Mouse (Mus musculus) neutrophil, adult 5-6 weeks (primary cell): ENCODE results near the gene Nol11. TPM values are rescaled to one million over a fixed set of nuclear protein-coding genes. Genes with fewer than 3 reads are reported as not detected.
"Not testable (repeated sequence)": the region's sequence is repeated elsewhere in the genome, so short reads cannot be mapped to it uniquely, and the experiment has no call there.

Source experiments
- ATAC-seq: fragments of 151-379, 151-347 bp; 2 replicates; pipeline ENCODE4 v1.8.0; 2017; ENCODE audit warnings: mild to moderate bottlenecking, moderate TSS enrichment; ENCODE audit not compliant: insufficient number of reproducible peaks, poor library complexity, low FRiP score, severe bottlenecking; ENCODE audit errors: extremely low read depth
- total RNA-seq: library from RNA; stranded (forward); fragments of 200-1000 nt; gene quantifications from 2 replicates; pipeline ENCODE4 v1.2.3, GENCODE M21; 2017

Gene Nol11
- total RNA-seq, 1 experiment from 2014 or later = 21.3 TPM

DNA sequence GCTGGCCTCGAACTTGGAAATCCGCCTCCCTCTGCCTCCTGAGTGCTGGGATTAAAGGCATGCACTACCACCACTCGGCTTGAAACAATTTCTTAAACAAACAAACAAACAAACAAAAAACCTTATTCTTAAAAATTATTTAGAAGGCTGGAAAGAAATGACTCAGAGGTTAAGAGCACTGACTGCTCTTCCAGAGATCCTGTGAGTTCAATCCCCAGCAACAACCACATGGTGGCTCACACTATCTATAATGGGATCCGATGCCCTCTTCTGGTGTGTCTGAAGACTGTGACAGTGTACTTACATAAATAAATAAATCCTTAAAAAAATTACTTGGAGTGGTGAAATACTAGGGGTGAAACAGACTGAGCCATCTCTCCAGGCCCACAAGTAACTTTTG is 28.0 kb downstream of the Nol11 start:
- no peak for ATAC-seq

DNA sequence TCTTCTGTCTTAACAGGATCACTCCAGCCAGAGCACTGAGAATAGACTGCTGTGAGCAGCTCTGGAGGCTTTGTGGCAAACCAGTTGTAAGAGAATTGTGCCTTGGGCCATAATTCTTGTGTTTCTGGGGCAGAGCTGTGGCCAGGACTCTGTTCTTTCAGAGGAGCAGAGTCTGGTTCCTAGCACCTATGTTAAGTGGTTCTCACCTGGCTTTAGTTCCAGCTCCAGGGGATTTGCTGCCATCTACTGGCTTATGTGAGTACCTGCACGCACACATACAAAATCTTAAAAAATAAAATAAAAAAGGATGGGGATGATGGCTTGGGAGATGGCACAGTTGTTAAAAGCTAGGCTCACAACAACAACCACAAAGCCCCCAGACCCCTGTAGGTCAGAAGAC is 30.1 kb downstream of the Nol11 start:
- peak; percentile 58; the same call in 1 of the 2 replicates for ATAC-seq

GRCm38 (mm10) chr11:107156977-107157642 is 32.1 kb downstream of the Nol11 start:
- ATAC-seq = no peak

DNA sequence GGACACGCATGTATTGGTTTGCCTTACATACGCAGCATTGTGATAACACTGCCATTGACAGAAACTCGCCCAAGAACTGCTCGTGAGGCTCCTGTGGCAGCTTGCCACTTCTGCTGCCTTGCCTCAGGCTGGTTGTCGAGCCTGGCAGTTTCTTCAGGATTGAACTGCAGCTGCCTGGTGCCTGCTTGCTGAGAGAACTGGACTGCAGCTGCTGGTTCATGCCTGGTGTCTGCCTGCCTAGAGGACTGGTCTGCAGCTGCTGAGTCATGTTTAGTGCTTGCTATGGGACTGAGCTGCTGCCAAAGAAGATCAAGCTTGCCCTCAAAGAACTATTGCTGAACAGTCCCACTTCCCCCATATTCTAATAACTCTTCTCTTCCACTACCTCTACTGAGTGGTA is 33.9 kb downstream of the Nol11 start:
- no peak for ATAC-seq

- no peak for ATAC-seq
These were observed 34.8 kb downstream of the Nol11 start for GRCm38 (mm10) chr11:107154431-107154830.

- ATAC-seq = no peak
These were observed 35.5 kb downstream of the Nol11 start for GRCm38 (mm10) chr11:107153645-107154044.

DNA sequence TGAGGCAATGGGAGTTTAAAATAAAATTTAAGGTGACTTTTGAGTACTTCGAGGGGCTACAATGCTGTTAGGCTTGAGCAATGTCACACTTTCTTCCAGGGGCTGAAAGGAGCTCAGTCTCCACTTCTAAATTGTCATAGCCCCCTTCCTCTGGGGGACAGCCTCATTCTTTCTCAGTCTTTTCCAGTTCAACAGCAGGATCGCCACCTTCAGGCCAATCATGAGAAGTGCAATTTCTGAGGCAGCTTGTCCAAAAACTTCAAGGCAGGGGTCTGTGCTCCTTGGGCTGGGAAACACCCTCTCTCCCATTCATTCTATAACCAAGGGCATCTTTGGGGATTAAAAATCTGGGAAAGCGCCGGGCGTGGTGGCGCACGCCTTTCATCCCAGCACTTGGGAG is 37.4 kb downstream of the Nol11 start:
- ATAC-seq = peak; percentile 53; the same call in 1 of the 2 replicates

- ATAC-seq = not testable (repeated sequence)
These were observed 45.2 kb downstream of the Nol11 start for GRCm38 (mm10) chr11:107143956-107144355.

GRCm38 (mm10) chr11:107142382-107142781 is 46.8 kb downstream of the Nol11 start:
- no peak for ATAC-seq

DNA sequence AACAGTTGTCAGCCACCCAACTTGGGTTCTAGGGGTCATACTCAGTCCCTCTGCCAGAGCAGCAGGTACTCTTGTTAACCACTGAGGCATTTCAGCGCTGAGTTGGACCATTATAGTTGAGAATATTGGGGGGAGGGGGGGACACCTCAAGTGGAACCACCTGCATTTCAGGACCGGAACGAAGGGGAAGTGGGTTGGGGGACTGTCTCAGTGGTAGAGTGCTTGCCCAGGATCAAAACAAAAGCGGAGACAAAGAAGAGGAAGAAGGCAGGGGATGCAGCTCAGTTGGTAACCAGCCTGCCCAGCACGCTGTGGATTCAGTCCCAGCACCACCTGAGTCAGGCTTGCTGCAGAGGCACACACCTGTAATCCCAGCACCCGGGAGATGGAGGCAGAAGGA is 48.4 kb downstream of the Nol11 start:
- peak; percentile 83 for ATAC-seq

DNA sequence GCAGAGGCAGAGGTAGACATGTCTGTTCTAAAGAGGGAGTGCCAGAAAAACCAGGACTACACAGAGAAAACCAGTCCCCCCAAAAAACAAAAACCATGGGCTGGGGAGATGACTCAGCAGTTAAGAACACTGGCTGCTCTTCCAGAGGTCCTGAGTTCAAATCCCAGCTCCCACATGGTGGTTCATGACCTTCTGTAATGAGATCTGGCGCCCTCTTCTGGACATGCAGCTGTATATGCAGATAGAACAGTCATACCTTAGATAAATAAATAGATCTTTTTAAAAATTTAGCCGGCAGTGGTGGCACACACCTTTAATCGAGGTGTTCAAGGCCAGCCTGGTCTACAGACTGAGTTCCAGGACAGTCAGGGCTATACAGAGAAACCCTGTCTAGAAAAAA is 50.5 kb downstream of the Nol11 start:
- ATAC-seq = 0 out of 2 replicates have a peak, but pooled peaks have one; percentile 20

GRCm38 (mm10) chr11:107137593-107137992 is 51.6 kb downstream of the Nol11 start:
- no peak for ATAC-seq

DNA sequence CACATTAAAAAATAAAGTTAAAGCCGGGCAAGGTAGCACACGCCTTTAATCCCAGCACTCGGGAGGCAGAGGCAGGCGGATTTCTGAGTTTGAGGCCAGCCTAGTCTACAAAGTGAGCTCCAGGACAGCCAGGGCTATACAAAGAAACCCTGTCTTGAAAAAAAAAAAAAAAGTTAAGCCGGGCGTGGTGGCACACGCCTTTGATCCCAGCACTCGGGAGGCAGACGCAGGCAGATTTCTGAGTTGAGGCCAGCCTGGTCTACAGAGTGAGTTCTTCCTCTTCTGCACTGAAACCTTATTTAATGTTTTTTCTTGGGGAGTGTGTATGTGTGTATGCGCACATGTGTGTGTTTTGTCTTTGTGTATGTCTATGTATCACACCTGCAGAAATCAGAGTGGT is 52.7 kb downstream of the Nol11 start:
- not testable (repeated sequence) for ATAC-seq

DNA sequence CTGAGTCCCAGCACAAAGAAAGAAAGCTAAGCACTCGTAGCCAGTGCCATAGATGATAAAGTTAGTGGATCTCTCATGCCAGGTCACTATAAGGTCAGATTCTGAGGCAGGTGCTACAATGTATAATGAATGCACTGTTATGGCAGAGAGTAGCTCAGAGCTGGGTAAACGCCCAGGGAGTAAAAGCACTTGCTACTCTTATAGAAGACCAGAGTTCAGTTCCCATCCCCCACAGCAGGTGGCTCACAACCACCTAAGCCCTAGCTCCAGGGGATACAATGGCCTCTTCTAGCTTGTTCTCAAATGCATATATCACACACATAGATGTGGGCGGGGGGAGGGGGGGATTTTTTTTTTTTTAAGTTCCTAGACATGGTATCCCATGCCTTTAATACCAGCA is 53.4 kb downstream of the Nol11 start:
- ATAC-seq = no peak

DNA sequence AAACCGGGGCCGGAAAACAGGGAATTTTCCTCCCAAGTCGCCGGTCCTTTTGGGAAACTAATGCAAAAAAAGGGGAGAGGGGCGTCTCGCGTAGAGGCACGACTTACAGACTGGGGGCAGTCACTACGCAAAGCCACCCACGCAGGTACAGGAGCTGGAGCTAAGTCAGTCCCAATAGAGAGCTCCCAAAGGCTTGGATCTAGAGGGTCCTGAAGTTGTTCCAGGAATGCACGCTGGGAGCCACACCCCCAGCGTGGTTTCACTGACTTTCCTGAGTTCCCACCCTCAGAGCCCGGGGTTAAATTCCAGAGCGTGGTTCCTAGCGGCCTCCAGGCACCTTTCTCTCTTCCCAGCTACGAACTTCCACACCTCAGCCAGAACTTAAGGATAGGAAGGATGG is 56.8 kb downstream of the Nol11 start:
- ATAC-seq = no peak

DNA sequence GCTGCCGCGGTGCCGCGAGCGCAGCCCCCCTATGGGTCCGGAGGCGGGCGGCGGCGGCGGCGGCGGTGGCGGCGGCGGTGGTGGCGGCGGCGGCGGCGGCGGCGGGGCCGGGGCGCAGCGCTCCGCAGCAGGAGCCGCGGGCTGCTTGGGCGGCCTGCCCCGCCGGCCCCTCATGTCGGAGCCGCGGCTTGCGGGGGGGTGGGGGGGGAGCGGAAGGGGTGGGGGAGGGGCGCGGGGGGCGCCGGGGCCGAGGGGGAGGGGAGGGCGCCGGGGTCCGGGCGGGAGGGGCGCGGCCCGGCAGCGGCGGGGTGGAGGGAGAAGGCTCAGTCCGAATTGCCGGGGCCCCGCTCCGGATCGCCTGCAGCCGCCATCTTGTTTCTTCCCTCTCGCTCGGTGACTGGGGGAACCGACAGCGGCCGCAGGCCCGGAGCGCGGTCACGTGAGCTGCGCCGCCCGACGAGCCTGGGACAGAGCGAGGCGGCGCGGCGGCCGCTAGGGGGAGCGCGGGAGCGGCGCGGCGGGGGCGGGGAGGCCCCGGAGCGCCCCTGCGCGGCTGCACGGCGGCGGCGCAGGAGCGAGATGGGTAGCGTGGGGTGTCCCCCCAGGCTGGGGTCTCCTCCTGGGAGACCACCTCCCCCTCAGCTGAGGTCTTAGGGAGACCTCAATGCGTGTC is 57.3 kb downstream of the Nol11 start, which contains the start of gene Bptf:
Gene Bptf (minus strand): TSS at position 379 of the 673 bp plus-strand sequence.
- ATAC-seq = peak; percentile 84

DNA sequence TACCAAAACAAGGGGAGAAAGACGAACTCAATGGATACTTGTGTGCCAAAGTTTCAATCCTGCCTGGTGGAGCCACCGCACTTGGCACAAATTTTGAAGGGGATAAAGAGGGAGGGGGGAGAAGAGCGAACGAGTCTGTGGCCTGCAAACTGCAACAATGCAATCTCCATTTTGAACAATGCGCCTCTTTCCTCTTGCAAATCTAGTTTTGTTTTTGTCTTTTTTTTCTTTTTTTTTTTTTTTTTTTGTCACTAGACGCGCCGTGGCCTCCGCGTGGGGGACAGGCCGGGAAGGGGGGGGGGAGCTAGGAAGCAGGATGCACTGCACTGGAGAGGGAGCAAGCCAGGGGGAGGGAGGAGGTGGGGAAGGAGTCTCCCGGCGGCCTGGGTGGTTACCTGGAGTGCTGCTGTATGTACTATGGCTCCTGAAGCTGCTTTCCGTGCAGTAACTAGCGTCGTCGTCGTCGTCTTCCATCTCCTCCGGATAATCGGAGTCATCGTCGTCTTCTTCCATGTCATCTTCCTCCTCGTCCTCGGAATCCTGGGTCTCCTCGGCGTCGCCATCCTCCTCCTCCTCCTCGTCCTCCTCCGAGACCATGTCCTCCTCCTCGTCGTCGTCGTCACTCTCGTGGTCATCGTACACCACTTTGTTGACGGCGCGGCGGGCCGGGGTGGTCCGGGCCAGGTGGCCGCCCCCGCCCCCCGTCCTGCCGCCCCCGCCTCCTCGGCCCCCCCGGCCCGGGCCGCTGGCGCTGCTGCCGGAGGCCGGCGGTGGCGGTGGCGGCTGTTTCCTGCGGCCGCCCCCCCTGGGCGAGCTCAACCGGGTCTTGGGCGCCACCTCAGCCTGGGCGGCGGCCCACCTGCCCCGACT is 58.1 kb downstream of the Nol11 start:
- ATAC-seq = peak; percentile 40; the same call in 1 of the 2 replicates

DNA sequence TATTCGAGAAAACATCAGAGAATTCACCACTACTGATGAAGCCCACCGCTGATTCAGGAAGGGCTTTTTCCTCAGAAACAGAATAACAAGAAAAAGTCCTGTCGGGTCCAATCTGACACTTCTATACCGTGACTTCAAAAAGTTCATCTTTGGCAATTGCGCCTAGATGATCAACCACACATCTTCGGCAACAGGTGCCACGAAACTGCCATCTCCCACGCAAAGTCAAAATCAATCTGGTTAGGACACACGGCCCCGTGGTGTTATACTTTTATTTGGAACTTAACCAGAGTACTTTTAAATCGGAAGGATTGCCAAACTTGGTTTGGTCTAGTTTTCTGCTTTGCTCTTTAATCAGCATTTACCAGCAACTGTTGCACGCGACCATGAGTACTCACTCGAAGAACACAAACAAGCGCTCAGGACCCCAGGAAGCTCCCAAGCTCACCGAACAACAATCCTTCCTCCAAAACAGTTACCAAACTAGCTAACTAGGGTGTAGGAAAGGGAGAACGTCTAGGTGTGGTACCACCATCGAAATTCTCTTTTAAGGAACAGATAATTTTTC is 58.9 kb downstream of the Nol11 start:
- ATAC-seq = no peak

DNA sequence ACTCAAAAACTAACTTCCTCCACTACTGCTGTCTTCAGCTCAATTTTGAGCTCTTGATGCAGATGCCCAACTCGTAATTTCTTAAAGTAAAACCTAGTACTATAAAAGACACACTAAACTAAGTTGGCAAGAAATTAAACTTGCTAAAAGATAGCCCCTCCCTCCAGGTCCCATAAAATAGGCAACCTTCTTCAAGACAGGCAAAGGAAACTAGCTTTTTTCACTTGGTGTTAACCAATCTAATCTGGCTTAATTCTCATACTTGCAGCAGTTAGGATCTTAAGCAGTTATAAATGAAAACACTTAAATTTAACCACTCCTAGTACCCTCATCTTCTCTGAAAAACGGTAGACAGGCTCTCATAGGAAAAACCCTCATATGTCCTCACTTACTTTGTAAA is 59.5 kb downstream of the Nol11 start:
- no peak for ATAC-seq
